Mouse (Mus musculus): ENCODE results near the gene Med20.

GRCm38 (mm10) chr17:47628851-47629676 is 17.7 kb downstream of the Med20 start:
- peak; percentile 32; the same call in 1 of the 2 replicates for TF ChIP-seq POLR2A (IDR thresholded peaks at IDR 0.05; ENCODE audit: control insufficient read depth, low read depth, low read length)
- TF ChIP-seq CTCF (IDR thresholded peaks at IDR 0.05; ENCODE audit: control insufficient read depth, insufficient read depth, insufficient replicate concordance, low read depth, low read length), result no peak
